19 mouse cellular contexts compared by ENCODE assay signal in the genomic region with DNA sequence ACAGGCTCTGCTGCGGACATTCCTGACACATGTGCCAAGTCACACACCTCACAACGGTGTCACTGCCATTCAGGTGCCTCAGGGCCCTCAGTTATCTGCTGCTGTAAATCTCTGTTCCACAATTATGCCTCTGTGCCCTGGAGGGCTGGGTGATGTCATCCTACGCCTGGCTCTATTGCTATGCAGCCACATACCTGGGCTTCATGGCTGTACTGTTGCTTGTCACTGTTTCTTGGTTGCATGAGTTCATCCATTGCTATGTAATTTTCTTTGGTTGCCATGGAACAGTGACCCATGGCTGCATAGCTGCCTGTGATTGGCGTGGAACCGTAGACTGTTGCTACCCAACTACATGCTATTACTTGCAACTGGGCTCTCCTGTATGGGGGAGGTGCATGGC. TPM values are rescaled to one million over a fixed set of nuclear protein-coding genes. Genes with fewer than 3 reads are reported as not detected.
A peak's percentile ranks its signal among the peaks of the same experiment; 100 is the strongest.
DNase-seq lines count a peak whose midpoint lies in the region; ATAC-seq and TF ChIP-seq lines count a peak whose summit lies in the region.
"Had no signal": no experiment of that assay in that cellular context is flagged by ENCODE, and none has a peak within 500 bp of the region (broad histone marks: within the 10 kb centered on the region; RNA-seq: fewer than 3 reads in every experiment).

No protein-coding gene starts in this region.

- ATAC-seq in hindbrain, embryonic 12.5 days (ENCODE audit: low FRiP score) = no peak
- no peak for ATAC-seq in hindbrain, embryonic 11.5 days (ENCODE audit: low FRiP score)
- ATAC-seq in kidney, postnatal 0 days (replicated peaks; ENCODE audit: low FRiP score, low read depth) = peak; percentile 62
- no peak; the same call in 1 of the 2 replicates for ATAC-seq in forebrain, embryonic 13.5 days
- no peak for ATAC-seq in midbrain, embryonic 14.5 days (ENCODE audit: low FRiP score, low TSS enrichment)

- H3K4me2 ChIP-seq in hindbrain, embryonic 12.5 days (replicated peaks) = no peak overlapping the region
- no peak overlapping the region for H3K4me2 ChIP-seq in hindbrain, embryonic 11.5 days (replicated peaks; ENCODE audit: low read depth, low read length)
- no peak overlapping the region for H3K4me2 ChIP-seq in kidney, postnatal 0 days (ENCODE audit: low read length)
- no peak overlapping the region for H3K4me2 ChIP-seq in forebrain, embryonic 13.5 days
- H3K4me2 ChIP-seq in midbrain, embryonic 14.5 days (ENCODE audit: low read length) = no peak overlapping the region
- H3K4me2 ChIP-seq: embryonic facial prominence, embryonic 13.5 days; kidney, embryonic 15.5 days had no signal

- H3K36me3 ChIP-seq in hindbrain, embryonic 12.5 days = no peaks in the 10 kb centered on the region
- no peaks in the 10 kb centered on the region for H3K36me3 ChIP-seq in hindbrain, embryonic 11.5 days (ENCODE audit: control insufficient read depth, insufficient read depth, low read length)
- H3K36me3 ChIP-seq in kidney, postnatal 0 days (ENCODE audit: insufficient read depth, low read length) = no peaks in the 10 kb centered on the region
- no peaks in the 10 kb centered on the region for H3K36me3 ChIP-seq in forebrain, embryonic 13.5 days (ENCODE audit: poor library complexity, severe bottlenecking)
- no peaks in the 10 kb centered on the region for H3K36me3 ChIP-seq in midbrain, embryonic 14.5 days (ENCODE audit: control insufficient read depth, insufficient read depth, low read length)
- H3K36me3 ChIP-seq: embryonic facial prominence, embryonic 13.5 days; kidney, embryonic 15.5 days had no signal

- H3K4me3 ChIP-seq in hindbrain, embryonic 12.5 days = no peak overlapping the region
- no peak overlapping the region for H3K4me3 ChIP-seq in hindbrain, embryonic 11.5 days (ENCODE audit: low read depth, low read length)
- no peak overlapping the region for H3K4me3 ChIP-seq in kidney, postnatal 0 days (replicated peaks; ENCODE audit: low read depth, low read length)
- H3K4me3 ChIP-seq in forebrain, embryonic 13.5 days = no peak overlapping the region
- no peak overlapping the region for H3K4me3 ChIP-seq in midbrain, embryonic 14.5 days (replicated peaks; ENCODE audit: low read depth, low read length)
- H3K4me3 ChIP-seq: embryonic facial prominence, embryonic 13.5 days; kidney, embryonic 15.5 days had no signal

- no peak overlapping the region for H3K9ac ChIP-seq in hindbrain, embryonic 12.5 days
- H3K9ac ChIP-seq in hindbrain, embryonic 11.5 days (ENCODE audit: low read depth, low read length) = no peak overlapping the region
- H3K9ac ChIP-seq in kidney, postnatal 0 days (ENCODE audit: low read depth, low read length) = no peak overlapping the region
- peak overlapping the region; percentile 22; the same call in 1 of the 2 replicates for H3K9ac ChIP-seq in forebrain, embryonic 13.5 days
- no peak overlapping the region for H3K9ac ChIP-seq in midbrain, embryonic 14.5 days (replicated peaks; ENCODE audit: low read length)
- H3K9ac ChIP-seq: embryonic facial prominence, embryonic 13.5 days; kidney, embryonic 15.5 days; liver, embryonic 14.5 days had no signal

- intact Hi-C loops in heart, postnatal 10 days (cut with DNase I) = no loop called here

- H3K9me3 ChIP-seq in hindbrain, embryonic 12.5 days (replicated peaks) = no peaks in the 10 kb centered on the region
- no peaks in the 10 kb centered on the region for H3K9me3 ChIP-seq in hindbrain, embryonic 11.5 days (ENCODE audit: control insufficient read depth, low read length)
- no peaks in the 10 kb centered on the region for H3K9me3 ChIP-seq in kidney, postnatal 0 days (replicated peaks; ENCODE audit: low read length)
- H3K9me3 ChIP-seq in forebrain, embryonic 13.5 days (replicated peaks) = no peaks in the 10 kb centered on the region
- H3K9me3 ChIP-seq in midbrain, embryonic 14.5 days (ENCODE audit: control insufficient read depth, low read length) = no peaks in the 10 kb centered on the region
- H3K9me3 ChIP-seq: embryonic facial prominence, embryonic 13.5 days; kidney, embryonic 15.5 days had no signal

- TF ChIP-seq CTCF in kidney, postnatal 0 days (IDR thresholded peaks at IDR 0.05; ENCODE audit: low read depth) = no peak

- 0 out of 2 replicates have a peak overlapping the region, but pooled peaks have one; percentile 4 for H3K27ac ChIP-seq in hindbrain, embryonic 12.5 days
- H3K27ac ChIP-seq in hindbrain, embryonic 11.5 days (ENCODE audit: low read depth, low read length) = no peak overlapping the region
- no peak overlapping the region for H3K27ac ChIP-seq in kidney, postnatal 0 days
- H3K27ac ChIP-seq in forebrain, embryonic 13.5 days = peak overlapping the region; percentile 76
- H3K27ac ChIP-seq in midbrain, embryonic 14.5 days (replicated peaks; ENCODE audit: low read depth, low read length) = peak overlapping the region; percentile 64; the same call in 1 of the 2 replicates
- H3K27ac ChIP-seq: embryonic facial prominence, embryonic 13.5 days; kidney, embryonic 15.5 days; liver, embryonic 14.5 days had no signal

- DNase-seq in hindbrain, embryonic 11.5 days (ENCODE audit: low spot score) = no peak
- DNase-seq in kidney, postnatal 0 days (ENCODE audit: low spot score) = no peak
- no peak for DNase-seq in kidney, postnatal 36 days
- DNase-seq in midbrain, embryonic 14.5 days = no peak
- DNase-seq in heart, postnatal 10 days = no peak
- no peak for DNase-seq in adrenal gland, postnatal 36 days
- DNase-seq: cerebellum, adult 11-12 months; cerebellum, postnatal 36 days; gastrocnemius, postnatal 10 days; layer of hippocampus, postnatal 36 days; lung, postnatal 10 days; thymus, postnatal 4 days had no signal

- H3K4me1 ChIP-seq in hindbrain, embryonic 12.5 days = peaks cover 51% of the 10 kb centered on the region
- 0 out of 2 replicates have a peak, but pooled peaks cover 3% of the 10 kb centered on the region for H3K4me1 ChIP-seq in hindbrain, embryonic 11.5 days (replicated peaks; ENCODE audit: control insufficient read depth, insufficient read depth, low read length)
- no peaks in the 10 kb centered on the region for H3K4me1 ChIP-seq in kidney, postnatal 0 days (replicated peaks; ENCODE audit: insufficient read depth, low read length)
- H3K4me1 ChIP-seq in forebrain, embryonic 13.5 days = peaks cover 71% of the 10 kb centered on the region
- H3K4me1 ChIP-seq in midbrain, embryonic 14.5 days (ENCODE audit: control insufficient read depth, insufficient read depth, low read length) = peaks cover 54% of the 10 kb centered on the region

- H3K27me3 ChIP-seq in hindbrain, embryonic 12.5 days = peaks cover 39% of the 10 kb centered on the region
- no peaks in the 10 kb centered on the region; the same call in 1 of the 2 replicates for H3K27me3 ChIP-seq in hindbrain, embryonic 11.5 days (ENCODE audit: control insufficient read depth, insufficient read depth, low read length)
- H3K27me3 ChIP-seq in kidney, postnatal 0 days (ENCODE audit: insufficient read depth, low read length) = no peaks in the 10 kb centered on the region
- H3K27me3 ChIP-seq in forebrain, embryonic 13.5 days = no peaks in the 10 kb centered on the region
- H3K27me3 ChIP-seq in midbrain, embryonic 14.5 days (ENCODE audit: control insufficient read depth, insufficient read depth, low read length) = no peaks in the 10 kb centered on the region

- 72% methylated on average over 5 of the region's 5 CpGs for WGBS in hindbrain, embryonic 12.5 days
- 79% methylated on average over 5 of the region's 5 CpGs for WGBS in hindbrain, embryonic 11.5 days
- WGBS in kidney, postnatal 0 days = 48% methylated on average over 5 of the region's 5 CpGs
- 69% methylated on average over 5 of the region's 5 CpGs for WGBS in forebrain, embryonic 13.5 days
- WGBS in midbrain, embryonic 14.5 days = 66% methylated on average over 5 of the region's 5 CpGs

RNA-seq across cellular contexts. Expression of a gene that starts 7.9 kb away (rescaled TPM):
- polyA plus RNA-seq in hindbrain, embryonic 12.5 days (2016; fragmentation: Nextera tagmentation; extraction: Ambion mirVana) = 14.8 and 17.6 TPM in 2 replicates
- polyA plus RNA-seq in hindbrain, embryonic 11.5 days (2014; fragmentation: Nextera tagmentation; extraction: Ambion mirVana) = 8.2 and 12.7 TPM in 2 replicates
- 12.2 and 13.2 TPM in 2 replicates for polyA plus RNA-seq in kidney, postnatal 0 days (2015; fragmentation: Nextera tagmentation; extraction: Ambion mirVana)
- 7.1 and 7.7 TPM in 2 replicates for polyA plus RNA-seq in forebrain, embryonic 13.5 days (2015; fragmentation: Nextera tagmentation; extraction: Ambion mirVana)
- polyA plus RNA-seq in midbrain, embryonic 14.5 days (2014; fragmentation: Nextera tagmentation; extraction: Ambion mirVana) = 2.3 and 10.1 TPM in 2 replicates
- total RNA-seq in heart, postnatal 10 days (2021) = under 1 TPM; 0.12 to 0.20 TPM
- total RNA-seq in adrenal gland, postnatal 36 days (2021) = 1 to 10 TPM; 1.2 to 2.1 TPM
- total RNA-seq: megakaryocyte-erythroid progenitor cell, adult 5-6 weeks had no signal

RNA-seq across cellular contexts. Expression of a gene that starts 49.5 kb away (rescaled TPM):
- polyA plus RNA-seq in hindbrain, embryonic 12.5 days (2016; fragmentation: Nextera tagmentation; extraction: Ambion mirVana) = 0.17 and 0.38 TPM in 2 replicates
- polyA plus RNA-seq in hindbrain, embryonic 11.5 days (2014; fragmentation: Nextera tagmentation; extraction: Ambion mirVana) = not detected in 2 replicates
- polyA plus RNA-seq in kidney, postnatal 0 days (2015; fragmentation: Nextera tagmentation; extraction: Ambion mirVana) = 0.31 and 0.64 TPM in 2 replicates
- polyA plus RNA-seq in forebrain, embryonic 13.5 days (2015; fragmentation: Nextera tagmentation; extraction: Ambion mirVana) = 0.23 and 0.65 TPM in 2 replicates
- 0.36 and 0.51 TPM in 2 replicates for polyA plus RNA-seq in midbrain, embryonic 14.5 days (2014; fragmentation: Nextera tagmentation; extraction: Ambion mirVana)
- under 1 TPM; 0.35 to 0.50 TPM for total RNA-seq in heart, postnatal 10 days (2021)
- total RNA-seq in adrenal gland, postnatal 36 days (2021) = 1,000 to 10,000 TPM; 6,616 to 8,202 TPM
- total RNA-seq: heart, postnatal 25 days; megakaryocyte-erythroid progenitor cell, adult 5-6 weeks had no signal

Comparison
In these comparisons a context has a peak if more than half of its experiments do, and no peak if none do; other contexts are left out.
1. H3K27ac ChIP-seq: peak in hindbrain, embryonic 12.5 days (single experiment), forebrain, embryonic 13.5 days (single experiment) and midbrain, embryonic 14.5 days (single experiment); none in hindbrain, embryonic 11.5 days (single experiment) and kidney, postnatal 0 days (single experiment).